Mouse (Mus musculus) stomach, postnatal 0 days (tissue): ENCODE measurements around the gene Efemp2. TPM values are rescaled to one million over a fixed set of nuclear protein-coding genes. Genes with fewer than 3 reads are reported as not detected.

Source experiments
- ATAC-seq: fragments of 200-750 bp; cut with Nextera tagmentation; 2 replicates; pipeline ENCODE4 v1.8.0; 2017; ENCODE audit not compliant: low FRiP score, low TSS enrichment
- DNase-seq: peaks from one replicate; pipeline ENCODE4 v3.0.0-alpha.2; 2016; ENCODE audit warnings: low spot score
- H3K27ac ChIP-seq: fragments of 300-500 bp; sonication (generic); replicated peaks from 2 replicates; pipeline ENCODE4 v1.5.1; 2014; ENCODE audit warnings: mild to moderate bottlenecking, control low read depth
- H3K27me3 ChIP-seq: fragments of 300-500 bp; sonication (generic); 2 replicates; pipeline ENCODE4 v1.6.1; 2014; ENCODE audit warnings: low read length; ENCODE audit not compliant: control insufficient read depth, insufficient read depth
- H3K36me3 ChIP-seq: fragments of 300-500 bp; sonication (generic); 2 replicates; pipeline ENCODE4 v1.6.1; 2014; ENCODE audit warnings: low read length, mixed read lengths; ENCODE audit not compliant: control insufficient read depth, insufficient read depth
- H3K4me1 ChIP-seq: fragments of 300-500 bp; sonication (generic); replicated peaks from 2 replicates; pipeline ENCODE4 v1.6.1; 2014; ENCODE audit warnings: antibody characterized with exemption; ENCODE audit not compliant: control insufficient read depth, insufficient read depth
- H3K4me2 ChIP-seq: fragments of 300-500 bp; sonication (generic); replicated peaks from 2 replicates; pipeline ENCODE4 v1.6.1; 2014; ENCODE audit warnings: low read depth, mild to moderate bottlenecking, control low read depth, moderate library complexity
- H3K4me3 ChIP-seq: fragments of 300-500 bp; sonication (generic); 2 replicates; pipeline ENCODE4 v1.5.1; 2014; ENCODE audit warnings: low read depth, low read length, control low read depth
- H3K9ac ChIP-seq: fragments of 300-500 bp; sonication (generic); 2 replicates; pipeline ENCODE4 v1.6.1; 2014; ENCODE audit warnings: mild to moderate bottlenecking, low read length, control low read depth, mixed read lengths
- H3K9me3 ChIP-seq: fragments of 300-500 bp; sonication (generic); 2 replicates; pipeline ENCODE4 v1.6.1; 2016; ENCODE audit warnings: low read length; ENCODE audit not compliant: control insufficient read depth
- CTCF ChIP-seq: IDR thresholded peaks from 2 replicates; pipeline ENCODE4 v1.5.1; 2016; ENCODE audit warnings: antibody characterized with exemption, low read depth, mild to moderate bottlenecking, moderate library complexity
- EP300 ChIP-seq: optimal IDR thresholded peaks from 2 replicates; pipeline ENCODE3; 2016; ENCODE audit warnings: antibody characterized with exemption
- WGBS: fragments of 180-500 bp; shearing (Covaris S2); extraction: QIAGEN DNeasy Blood & Tissue Kit; methylation state at CpG from one replicate; pipeline ENCODE4 v1.1.7; 2014; 5-methylcytosine and 5-hydroxymethylcytosine counted together
- polyA plus RNA-seq: library from polyadenylated mRNA; unstranded; fragments of >200 nt; fragmentation: Nextera tagmentation; extraction: Ambion mirVana; gene quantifications from 2 replicates; pipeline ENCODE4 v1.2.1, GENCODE M21; 2015

Efemp2 gene
- polyA plus RNA-seq, 1 experiment from 2014 or later = 67.0 TPM

DNA sequence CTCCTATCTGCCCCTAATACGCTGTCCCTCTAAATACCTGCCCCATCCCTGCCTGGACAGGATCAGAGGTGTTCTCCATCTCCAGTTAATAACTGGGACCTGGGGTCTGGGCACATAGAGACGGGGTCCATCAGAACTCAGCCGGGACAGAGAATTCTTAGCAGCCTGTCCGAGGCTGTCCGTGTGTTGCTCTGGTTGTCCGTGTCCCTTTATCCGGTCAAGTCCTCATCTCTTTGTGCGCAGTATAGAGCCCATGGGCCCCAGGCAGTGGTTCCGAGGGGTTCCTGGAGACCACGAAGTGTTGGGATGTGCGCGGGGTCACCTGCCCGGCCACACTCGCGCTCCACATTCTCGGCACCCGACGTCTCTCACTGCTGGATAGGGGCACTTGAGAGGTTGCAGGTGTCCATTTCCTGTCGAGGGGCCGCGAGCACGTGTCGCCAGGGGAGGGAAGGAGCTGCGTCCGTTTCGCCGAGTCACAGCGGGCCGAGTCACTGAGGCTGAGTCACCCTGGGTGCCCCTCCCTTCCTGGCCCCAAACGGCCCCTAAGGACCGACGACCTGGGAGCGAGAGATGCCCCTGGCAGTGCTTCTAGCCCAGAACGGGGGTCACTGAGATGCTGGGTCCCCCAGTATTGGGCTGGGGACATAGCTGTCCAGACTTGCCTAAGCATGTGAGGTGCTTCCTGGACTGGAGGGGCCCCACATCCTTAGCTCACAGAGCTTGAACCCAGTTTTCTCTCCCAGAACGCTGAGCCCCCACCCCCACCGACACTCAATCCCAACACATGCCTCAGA lies 25.2 kb upstream of the Efemp2 start:
- Histone ChIP-seq H3K4me1 (no peaks in the 10 kb centered on the region), H3K9ac (no peak overlapping the region), H3K27ac (no peak overlapping the region), H3K9me3 (no peaks in the 10 kb centered on the region), H3K27me3 (peaks cover 3% of the 10 kb centered on the region; the same call in 1 of the 2 replicates), H3K4me2 (peak overlapping the region; percentile 92), H3K4me3 (peak overlapping the region; percentile 51), H3K36me3 (no peaks in the 10 kb centered on the region)
- TF ChIP-seq CTCF (no peak), EP300 (no peak)
- 5% methylated on average over 36 of the region's 36 CpGs for WGBS
- peak; percentile 56 for DNase-seq
- peak; percentile 50 for ATAC-seq

DNA sequence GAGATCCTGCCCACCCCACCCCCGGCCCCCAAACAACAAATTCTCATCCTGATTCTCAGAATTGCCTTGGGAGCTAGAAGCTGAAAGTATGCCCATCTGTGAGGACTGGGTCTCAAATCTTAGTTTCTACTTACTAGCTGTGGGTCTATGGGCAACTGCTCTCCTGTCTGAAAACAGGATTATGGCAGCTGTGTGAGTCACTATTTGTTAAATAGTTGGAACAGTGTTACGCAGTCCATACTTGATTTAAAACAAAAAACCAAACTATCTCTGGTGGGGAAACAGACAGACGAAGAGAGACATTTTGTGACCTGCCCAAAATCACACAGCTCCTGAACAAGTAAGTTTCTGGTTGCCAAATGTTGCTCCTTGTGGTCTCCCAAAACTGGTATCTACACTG lies 24.1 kb upstream of the Efemp2 start:
- H3K27me3 ChIP-seq = peaks cover 3% of the 10 kb centered on the region; the same call in 1 of the 2 replicates

DNA sequence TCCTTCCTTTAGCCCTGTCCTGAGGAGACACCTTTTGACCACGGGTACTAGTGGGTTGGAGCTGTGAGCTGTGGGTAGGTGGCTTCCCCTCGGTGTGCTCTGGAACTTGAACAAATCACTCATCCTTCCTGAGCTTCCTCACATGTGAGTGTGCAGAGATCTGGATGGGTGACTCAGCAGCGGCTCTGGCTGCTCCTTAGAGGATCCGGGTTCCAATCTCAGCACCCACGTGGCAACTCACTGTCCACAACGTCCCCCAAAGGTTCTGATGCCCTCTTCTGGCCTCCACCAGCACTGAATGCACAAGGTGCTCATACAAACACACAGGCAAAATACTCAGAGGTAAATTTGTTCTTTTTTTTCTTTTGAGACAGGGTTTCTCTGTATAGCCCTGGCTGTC lies 22.0 kb upstream of the Efemp2 start:
- H3K4me2 ChIP-seq = no peak overlapping the region
- H3K27me3 ChIP-seq = peaks cover 3% of the 10 kb centered on the region; the same call in 1 of the 2 replicates
- H3K27ac ChIP-seq = no peak overlapping the region
- H3K4me1 ChIP-seq = peaks cover 2% of the 10 kb centered on the region; the same call in 1 of the 2 replicates
- no peak for ATAC-seq
- peaks cover 5% of the 10 kb centered on the region for H3K36me3 ChIP-seq
- no peak for DNase-seq
- H3K9ac ChIP-seq = no peak overlapping the region
- WGBS = 75% methylated on average over 6 of the region's 6 CpGs
- H3K4me3 ChIP-seq = no peak overlapping the region
- TF ChIP-seq CTCF = no peak
- TF ChIP-seq EP300 = no peak
- H3K9me3 ChIP-seq = no peaks in the 10 kb centered on the region

More for the DNA sequence above, 24.1 kb upstream of the Efemp2 start:
- Histone ChIP-seq H3K36me3 (peaks cover 5% of the 10 kb centered on the region), H3K4me2 (no peak overlapping the region), H3K9ac (no peak overlapping the region), H3K27ac (no peak overlapping the region), H3K4me1 (no peaks in the 10 kb centered on the region), H3K9me3 (no peaks in the 10 kb centered on the region), H3K4me3 (no peak overlapping the region)
- ATAC-seq = no peak
- TF ChIP-seq EP300 (no peak), CTCF (no peak)
- 66% methylated on average over 3 of the region's 3 CpGs for WGBS
- no peak for DNase-seq

DNA sequence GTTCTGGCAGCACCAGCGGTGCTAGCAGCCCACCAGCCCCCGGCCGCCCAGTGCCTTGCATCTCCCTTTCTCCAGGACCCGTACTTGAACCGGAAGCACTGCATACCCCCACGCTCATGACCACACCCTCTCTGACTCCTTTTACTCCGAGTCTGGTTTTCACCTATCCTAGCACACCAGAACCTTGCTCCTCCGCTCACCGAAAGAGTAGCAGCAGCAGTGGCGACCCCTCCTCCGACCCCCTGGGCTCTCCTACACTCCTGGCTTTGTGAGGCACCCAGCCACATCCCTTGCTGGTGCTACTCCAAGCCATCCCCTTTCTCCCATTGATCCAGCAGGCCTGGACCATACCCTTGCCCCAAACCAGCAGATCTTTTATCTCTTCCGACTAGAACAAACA lies 18.7 kb upstream of the Efemp2 start:
- H3K27ac ChIP-seq = no peak overlapping the region
- ATAC-seq = no peak
- peak overlapping the region; percentile 82 for H3K4me3 ChIP-seq
- no peaks in the 10 kb centered on the region for H3K27me3 ChIP-seq
- peaks cover 2% of the 10 kb centered on the region; the same call in 1 of the 2 replicates for H3K4me1 ChIP-seq
- peak overlapping the region; percentile 91; the same call in 1 of the 2 replicates for H3K9ac ChIP-seq
- H3K9me3 ChIP-seq = no peaks in the 10 kb centered on the region
- peaks cover 5% of the 10 kb centered on the region for H3K36me3 ChIP-seq
- H3K4me2 ChIP-seq = peak overlapping the region; percentile 91
- TF ChIP-seq EP300 (no peak), CTCF (no peak)
- DNase-seq = no peak
- WGBS = 72% methylated on average over 12 of the region's 12 CpGs

DNA sequence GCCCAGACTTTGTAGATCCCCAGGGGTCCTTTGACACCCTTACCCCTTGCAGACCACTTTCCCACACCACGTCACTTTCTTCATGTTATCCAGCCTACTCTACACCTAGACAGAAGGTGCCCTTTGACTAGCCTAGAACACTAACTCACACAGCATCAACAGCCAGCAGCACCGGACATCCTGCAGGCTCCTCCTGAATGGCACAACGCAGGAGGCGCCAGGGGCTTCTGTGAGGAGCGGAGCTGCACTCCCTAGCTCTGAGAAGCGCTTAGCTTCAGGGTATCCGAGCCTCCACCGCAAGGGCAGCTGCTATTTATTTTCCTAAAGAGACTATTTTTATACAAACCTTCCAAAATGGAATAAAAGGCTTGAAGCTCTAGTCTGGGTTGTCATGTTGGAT lies 18.2 kb upstream of the Efemp2 start:
- no peak for TF ChIP-seq EP300
- no peak for TF ChIP-seq CTCF
- Histone ChIP-seq H3K4me3 (peak overlapping the region; percentile 82), H3K27ac (no peak overlapping the region; the same call in 1 of the 2 replicates), H3K36me3 (peaks cover 5% of the 10 kb centered on the region), H3K4me1 (peaks cover 2% of the 10 kb centered on the region; the same call in 1 of the 2 replicates), H3K4me2 (peak overlapping the region; percentile 91), H3K9me3 (no peaks in the 10 kb centered on the region), H3K27me3 (no peaks in the 10 kb centered on the region), H3K9ac (peak overlapping the region; percentile 91)
- ATAC-seq = no peak
- 47% methylated on average over 8 of the region's 8 CpGs for WGBS
- no peak for DNase-seq
